Mouse (Mus musculus): Measurements from ENCODE around the gene Rab17.

- no peak for TF ChIP-seq CTCF (IDR thresholded peaks at IDR 0.05; ENCODE audit: control insufficient read depth, insufficient read depth, insufficient read length)
- no peak for TF ChIP-seq MYOD1 (IDR thresholded peaks at IDR 0.05; ENCODE audit: control insufficient read depth, insufficient read length, low read depth)
- TF ChIP-seq MYOG (IDR thresholded peaks at IDR 0.05; ENCODE audit: control insufficient read depth, extremely low read depth, insufficient read length), result no peak
- no peak for TF ChIP-seq USF1 (IDR thresholded peaks at IDR 0.05; ENCODE audit: low read depth)
- TF ChIP-seq MAX (IDR thresholded peaks at IDR 0.05), result no peak
- no peak for TF ChIP-seq FOSL1 (IDR thresholded peaks at IDR 0.05; ENCODE audit: insufficient read depth, low read length, poor library complexity, severe bottlenecking)
- no peak for TF ChIP-seq CEBPB (IDR thresholded peaks at IDR 0.05; ENCODE audit: low read depth)
Measured at GRCm38 (mm10) chr1:90967583-90967982, 1.9 kb downstream of the Rab17 start.
